Mouse (Mus musculus) Patski (cell line): ENCODE measurements around the gene Ccdc71. TPM values are rescaled to one million over a fixed set of nuclear protein-coding genes. Genes with fewer than 3 reads are reported as not detected.

Experiments used
- ATAC-seq: fragments of 100-300 bp; one replicate; pipeline ENCODE4 v1.8.0; 2021
- CTCF ChIA-PET: fragments of 350-600 bp; sonication (Branson Sonifier 250); formaldehyde crosslinking; loops from one replicate; lab custom pipeline; 2022; ENCODE audit warnings: inconsistent platforms; lab: Charles Lee
- POLR2A ChIA-PET: fragments of 350-600 bp; sonication (Branson Sonifier 250); formaldehyde crosslinking; loops from one replicate; lab custom pipeline; 2022; ENCODE audit warnings: antibody characterized with exemption, inconsistent platforms; lab: Charles Lee
- DNase-seq: peaks from one replicate; pipeline ENCODE4 v3.0.0-alpha.2; 2011; ENCODE audit warnings: low read depth, low spot score
- H3K27me3 ChIP-seq: fragments of 371-371 bp; one replicate; pipeline ENCODE4 v1.5.1; 2021
- CTCF ChIP-seq: fragments of 100-300 bp; IDR thresholded peaks from one replicate; pipeline ENCODE4 v1.5.1; 2021
- in situ Hi-C: fragments of 300-500 bp; cut with MboI; formaldehyde crosslinking; loops from 3 replicates; pipeline ENCODE4 v1.11.1; 2018; ENCODE audit warnings: low pct_unique_long_range_greater_than_20kb, mixed read lengths
- polyA plus RNA-seq: library from polyadenylated mRNA; unstranded; gene quantifications from one replicate; pipeline ENCODE4 v1.2.3, GENCODE M21; 2021

The Ccdc71 gene
- polyA plus RNA-seq, 1 experiment from 2014 or later: 33.0 TPM

DNA sequence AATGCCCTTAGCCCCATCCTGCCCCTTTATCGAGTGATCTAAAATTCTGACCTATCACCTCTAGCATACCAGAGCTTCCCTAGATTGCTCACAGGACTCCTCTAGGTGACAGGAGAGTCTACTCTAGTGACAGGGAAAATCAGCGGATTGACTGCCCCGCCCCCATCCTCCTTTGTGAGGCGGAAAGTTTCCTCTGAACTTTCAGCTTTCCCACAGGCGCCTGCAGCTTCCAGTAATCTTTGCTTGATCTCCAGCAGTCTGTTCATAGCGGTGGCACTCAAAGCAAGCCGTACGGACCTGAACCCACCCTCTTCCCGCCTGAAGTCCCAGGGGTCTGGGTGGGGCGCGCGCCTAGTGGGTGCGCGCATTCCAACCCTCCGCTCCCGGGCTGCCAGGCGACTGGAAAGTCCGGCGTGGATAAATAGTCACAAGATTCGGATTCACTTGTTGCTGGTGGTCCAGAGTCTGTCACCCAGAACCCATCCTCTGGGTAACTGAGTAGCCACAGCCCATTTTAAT lies 18.4 kb downstream of the Ccdc71 start:
- DNase-seq: peak; percentile 38
- no peaks in the 10 kb centered on the region for H3K27me3 ChIP-seq
- in situ Hi-C loops: no loop called here
- ChIA-PET POLR2A (interaction anchor here (0.5 to 4.1 kb wide), 6 partner anchors 12 to 701 kb away, joined by 3 to 30 read pairs (median 6); partner anchors contain the start of gene Usp19), CTCF (interaction anchor here (0.8 kb wide), 1 partner anchor 19 kb away, joined by 3 read pairs; no protein-coding TSS in a partner anchor)
- ATAC-seq: peak; percentile 33
- no peak for TF ChIP-seq CTCF

GRCm38 (mm10) chr9:108479241-108479640 lies 18.9 kb downstream of the Ccdc71 start:
- POLR2A ChIA-PET: interaction anchor here (0.8 to 4.1 kb wide), 4 partner anchors 12 to 31 kb away, joined by 3 to 30 read pairs (median 6); partner anchors contain the start of gene Usp19
- DNase-seq (no peak), ATAC-seq (no peak)
- H3K27me3 ChIP-seq: no peaks in the 10 kb centered on the region
- TF ChIP-seq CTCF: no peak
- CTCF ChIA-PET: interaction anchor here (0.8 to 1.0 kb wide), 2 partner anchors 11 to 20 kb away, joined by 3 read pairs; no protein-coding TSS in a partner anchor
- in situ Hi-C loops: no loop called here

DNA sequence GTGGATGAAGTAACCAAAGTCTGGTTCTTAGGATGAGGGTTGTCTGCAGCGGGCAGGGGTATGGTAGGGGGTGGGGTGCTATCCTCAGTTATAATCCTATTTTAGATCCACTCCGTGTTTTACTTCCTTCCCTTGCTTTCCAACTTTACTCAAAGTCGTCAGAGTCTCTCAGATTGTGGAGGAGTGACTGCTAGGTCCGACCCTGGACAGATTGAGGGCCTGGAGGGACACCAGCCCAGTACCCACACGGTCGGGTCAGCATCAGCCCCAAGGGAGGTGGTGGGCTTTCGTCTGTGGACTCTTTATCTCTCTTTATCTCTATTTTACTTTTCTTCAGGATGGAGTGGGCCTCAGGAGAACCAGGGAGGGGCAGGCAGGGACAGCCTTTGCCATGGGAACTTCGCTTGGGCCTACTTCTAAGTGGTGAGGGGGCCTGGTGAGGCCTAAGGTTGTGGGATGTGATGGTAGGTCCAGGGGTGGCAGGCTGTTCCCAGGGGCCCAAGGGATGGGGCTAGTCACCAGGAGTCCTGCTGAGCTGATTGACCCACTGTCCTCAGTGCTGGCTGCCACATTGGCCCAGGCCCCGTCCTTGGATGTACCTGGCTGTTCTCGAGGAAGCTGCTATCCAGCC lies 19.5 kb downstream of the Ccdc71 start, which contains the start of gene Lamb2:
TSS of gene Lamb2 (plus strand) at position 16 of the 631 bp plus-strand sequence.
- H3K27me3 ChIP-seq: no peaks in the 10 kb centered on the region
- in situ Hi-C loops: no loop called here
- TF ChIP-seq CTCF: no peak
- ChIA-PET CTCF (interaction anchor here (0.8 to 1.0 kb wide), 2 partner anchors 12 to 20 kb away, joined by 3 read pairs; no protein-coding TSS in a partner anchor), POLR2A (interaction anchor here (1.1 to 4.1 kb wide), 4 partner anchors 11 to 31 kb away, joined by 3 to 30 read pairs (median 6); partner anchors contain the start of gene Usp19)
- DNase-seq (peak; percentile 59), ATAC-seq (peak; percentile 73)

- H3K27me3 ChIP-seq: no peaks in the 10 kb centered on the region
- ATAC-seq (no peak), DNase-seq (no peak)
- ChIA-PET CTCF (no interaction called here), POLR2A (interaction anchor here (1.1 to 4.1 kb wide), 2 partner anchors 10 to 19 kb away, joined by 3 to 30 read pairs; partner anchors contain the start of gene Usp19)
- in situ Hi-C loops: no loop called here
- TF ChIP-seq CTCF: no peak
These were observed 20.6 kb downstream of the Ccdc71 start for GRCm38 (mm10) chr9:108480813-108481519.

DNA sequence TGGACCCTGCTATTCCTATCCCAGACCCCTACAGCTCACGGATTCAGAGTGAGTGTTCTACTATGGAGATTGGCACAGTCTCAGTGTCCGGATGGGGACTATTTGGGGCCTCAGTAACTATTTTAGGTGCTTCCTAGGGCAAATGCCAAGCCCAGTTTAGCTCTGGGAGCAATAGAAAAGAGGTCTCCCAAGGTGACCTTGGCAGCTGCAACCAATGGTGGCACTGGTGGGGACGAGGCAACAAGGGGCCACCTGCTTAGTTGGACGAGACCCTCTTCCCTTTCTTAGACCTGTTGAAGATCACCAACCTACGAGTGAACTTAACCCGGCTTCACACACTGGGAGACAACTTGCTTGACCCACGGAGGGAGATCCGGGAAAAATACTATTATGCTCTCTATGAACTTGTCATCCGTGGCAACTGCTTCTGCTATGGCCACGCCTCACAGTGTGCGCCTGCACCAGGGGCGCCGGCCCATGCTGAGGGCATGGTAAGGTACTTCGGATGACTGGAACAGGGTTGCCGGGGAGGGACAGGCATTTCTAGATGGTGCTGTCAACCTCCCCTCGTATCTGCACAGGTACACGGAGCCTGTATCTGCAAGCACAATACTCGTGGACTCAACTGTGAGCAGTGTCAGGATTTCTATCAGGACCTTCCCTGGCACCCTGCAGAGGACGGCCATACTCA lies 21.3 kb downstream of the Ccdc71 start:
- POLR2A ChIA-PET: interaction anchor here (4.1 kb wide), 1 partner anchor 9 kb away, joined by 30 read pairs; the partner anchor contains the start of gene Usp19
- H3K27me3 ChIP-seq: no peaks in the 10 kb centered on the region
- in situ Hi-C loops: no loop called here
- TF ChIP-seq CTCF: no peak
- ATAC-seq: no peak
- DNase-seq: no peak
- CTCF ChIA-PET: interaction anchor here (1.2 kb wide), 1 partner anchor 19 kb away, joined by 3 read pairs; no protein-coding TSS in a partner anchor

DNA sequence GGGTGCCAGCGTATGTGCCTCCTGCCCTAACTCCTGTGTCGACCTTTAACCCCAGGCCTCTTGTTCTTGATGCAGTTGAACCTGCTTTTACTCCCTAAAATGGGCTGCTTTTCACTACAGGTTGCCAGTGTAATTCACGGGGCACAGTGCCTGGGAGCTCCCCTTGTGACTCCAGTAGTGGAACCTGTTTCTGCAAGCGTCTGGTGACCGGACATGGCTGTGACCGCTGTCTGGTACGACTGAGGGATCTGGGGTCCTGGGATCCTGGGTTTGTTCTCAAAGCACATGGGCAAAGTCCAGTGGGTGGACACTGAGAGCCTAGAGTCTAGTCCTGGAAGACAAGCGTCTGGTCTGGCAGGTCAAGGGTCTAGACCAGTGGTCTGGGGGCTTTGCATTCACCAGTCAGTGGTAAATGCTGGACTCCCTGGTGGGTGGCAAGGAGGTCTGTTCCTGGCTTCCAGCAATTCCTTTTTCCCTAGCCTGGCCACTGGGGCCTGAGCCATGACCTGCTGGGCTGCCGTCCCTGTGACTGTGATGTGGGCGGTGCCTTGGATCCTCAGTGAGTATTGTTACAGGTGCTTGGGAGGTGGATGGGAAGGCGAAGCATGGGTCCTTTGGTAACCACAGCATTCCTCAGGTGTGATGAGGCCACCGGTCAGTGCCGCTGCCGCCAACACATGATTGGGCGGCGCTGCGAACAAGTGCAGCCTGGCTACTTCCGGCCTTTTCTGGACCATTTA lies 22.9 kb downstream of the Ccdc71 start:
- in situ Hi-C loops: no loop called here
- ATAC-seq (no peak), DNase-seq (no peak)
- ChIA-PET CTCF (no interaction called here), POLR2A (interaction anchor here (1.0 kb wide), 1 partner anchor 20 kb away, joined by 3 read pairs; no protein-coding TSS in a partner anchor)
- H3K27me3 ChIP-seq: no peaks in the 10 kb centered on the region
- TF ChIP-seq CTCF: no peak

GRCm38 (mm10) chr9:108484021-108484420 lies 23.7 kb downstream of the Ccdc71 start:
- in situ Hi-C loops: no loop called here
- POLR2A ChIA-PET: no interaction called here
- TF ChIP-seq CTCF: no peak
- H3K27me3 ChIP-seq: no peaks in the 10 kb centered on the region
- CTCF ChIA-PET: no interaction called here
- ATAC-seq (no peak), DNase-seq (no peak)

DNA sequence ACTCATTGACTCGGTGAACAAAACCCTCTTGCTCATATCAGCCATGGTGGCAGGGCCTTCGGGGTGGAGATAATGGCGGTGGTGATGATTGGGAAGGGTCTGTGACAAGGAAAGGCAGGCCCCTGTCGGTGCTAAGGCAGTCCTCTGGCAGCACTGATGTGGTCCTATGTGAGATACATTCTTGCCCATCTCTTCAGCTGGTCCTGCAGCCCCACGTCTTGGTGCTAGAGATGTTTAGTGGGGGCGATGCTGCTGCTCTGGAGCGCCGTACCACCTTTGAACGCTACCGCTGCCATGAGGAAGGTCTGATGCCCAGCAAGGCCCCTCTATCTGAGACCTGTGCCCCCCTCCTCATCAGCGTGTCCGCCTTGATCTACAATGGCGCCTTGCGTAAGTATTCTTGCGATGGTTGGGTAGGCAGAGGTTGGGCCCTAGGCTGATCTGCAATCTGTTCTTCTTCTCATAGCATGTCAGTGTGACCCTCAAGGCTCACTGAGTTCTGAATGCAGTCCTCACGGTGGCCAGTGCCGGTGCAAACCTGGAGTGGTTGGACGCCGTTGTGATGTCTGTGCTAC lies 25.1 kb downstream of the Ccdc71 start:
- in situ Hi-C loops: no loop called here
- H3K27me3 ChIP-seq: no peaks in the 10 kb centered on the region
- DNase-seq (no peak), ATAC-seq (no peak)
- ChIA-PET POLR2A (interaction anchor here (0.6 kb wide), 1 partner anchor 267 kb away, joined by 5 read pairs; no protein-coding TSS in a partner anchor), CTCF (no interaction called here)
- no peak for TF ChIP-seq CTCF

GRCm38 (mm10) chr9:108486973-108487530 lies 26.7 kb downstream of the Ccdc71 start:
- no peaks in the 10 kb centered on the region for H3K27me3 ChIP-seq
- DNase-seq (no peak), ATAC-seq (no peak)
- in situ Hi-C loops: no loop called here
- ChIA-PET POLR2A (no interaction called here), CTCF (interaction anchor here (1.2 kb wide), 1 partner anchor 14 kb away, joined by 3 read pairs; no protein-coding TSS in a partner anchor)
- no peak for TF ChIP-seq CTCF
